Comparison of ENCODE assay signal across 12 mouse cellular contexts in the genomic region with DNA sequence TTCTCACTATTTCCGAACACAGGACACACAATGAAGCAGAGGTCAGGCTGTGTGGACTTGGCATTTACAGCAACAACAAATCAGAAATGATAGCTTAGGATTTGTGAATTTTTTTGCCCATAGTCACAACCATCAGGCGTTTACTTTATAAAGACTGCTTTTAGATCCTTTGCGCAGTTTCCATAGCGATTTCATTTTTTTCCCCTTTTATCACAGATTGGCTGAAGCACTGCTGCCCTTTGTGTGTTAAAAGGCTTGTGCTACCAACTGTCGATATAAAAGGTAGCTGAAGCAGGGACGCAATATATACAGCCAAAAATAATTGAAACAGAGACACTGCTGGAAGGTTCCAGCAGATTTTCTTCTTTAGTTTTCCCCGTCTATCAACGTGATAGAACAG.
"Had no signal": no experiment of that assay in that cellular context is flagged by ENCODE, and none has a peak within 500 bp of the region (broad histone marks: within the 10 kb centered on the region; RNA-seq: fewer than 3 reads in every experiment).

No protein-coding gene starts in this region.

- H3K36me3 ChIP-seq: kidney, embryonic 15.5 days; limb, embryonic 10.5 days; liver, embryonic 15.5 days had no signal

- H3K4me3 ChIP-seq: kidney, embryonic 15.5 days; left cerebral cortex, adult 2 months; limb, embryonic 10.5 days; liver, embryonic 15.5 days had no signal

- H3K27me3 ChIP-seq: liver, embryonic 15.5 days had no signal

- H3K27ac ChIP-seq: kidney, embryonic 15.5 days; left cerebral cortex, adult 2 months; limb, embryonic 10.5 days; liver, embryonic 15.5 days had no signal

- H3K9ac ChIP-seq: kidney, embryonic 15.5 days; liver, embryonic 15.5 days had no signal

- DNase-seq: kidney, postnatal 25 days; lung, adult 2 months; lung, postnatal 36 days; right cerebral cortex, adult 18-20 months; right cerebral cortex, postnatal 25 days; thymus, postnatal 36 days had no signal

- H3K4me2 ChIP-seq: kidney, embryonic 15.5 days; liver, embryonic 11.5 days; liver, embryonic 15.5 days had no signal

- H3K9me3 ChIP-seq: kidney, embryonic 15.5 days; limb, embryonic 10.5 days had no signal

- ATAC-seq: lung, postnatal 0 days had no signal

- H3K4me1 ChIP-seq: kidney, embryonic 15.5 days; limb, embryonic 10.5 days; liver, embryonic 15.5 days had no signal
